Mouse (Mus musculus) liver (tissue): Measurements from ENCODE around the gene Galm.

Source experiments
- DNase-seq: peaks from one replicate; pipeline ENCODE4 v3.0.0-alpha.2; 2020; ENCODE audit warnings: mixed read lengths

Gene Galm

GRCm38 (mm10) chr17:80129387-80129786 lies 2.1 kb downstream of the Galm start:
- DNase-seq: no peak

- no peak for DNase-seq
These were observed 3.6 kb downstream of the Galm start for GRCm38 (mm10) chr17:80130718-80131430.

GRCm38 (mm10) chr17:80131431-80131766 lies 4.1 kb downstream of the Galm start:
- DNase-seq: no peak

GRCm38 (mm10) chr17:80131838-80132237 lies 4.6 kb downstream of the Galm start:
- peak; percentile 32 for DNase-seq

- no peak for DNase-seq
These were observed 5.2 kb downstream of the Galm start for GRCm38 (mm10) chr17:80132502-80132901.

GRCm38 (mm10) chr17:80138434-80139162 lies 11.3 kb downstream of the Galm start:
- DNase-seq: no peak

- DNase-seq: no peak
These were observed 12.6 kb downstream of the Galm start for GRCm38 (mm10) chr17:80139753-80140444.

- DNase-seq: no peak
These were observed 16.4 kb downstream of the Galm start for GRCm38 (mm10) chr17:80143478-80144232.

GRCm38 (mm10) chr17:80145210-80145609 lies 17.9 kb downstream of the Galm start:
- no peak for DNase-seq

- DNase-seq: no peak
These were observed 18.5 kb downstream of the Galm start for GRCm38 (mm10) chr17:80145771-80146170.

- peak; percentile 36 for DNase-seq
These were observed 21.1 kb downstream of the Galm start for GRCm38 (mm10) chr17:80148053-80148994.

GRCm38 (mm10) chr17:80148995-80149388 lies 21.7 kb downstream of the Galm start:
- DNase-seq: no peak

- no peak for DNase-seq
These were observed 24.1 kb downstream of the Galm start for GRCm38 (mm10) chr17:80151353-80151752.

GRCm38 (mm10) chr17:80152767-80153630 lies 25.7 kb downstream of the Galm start:
- no peak for DNase-seq

- no peak for DNase-seq
These were observed 26.4 kb downstream of the Galm start for GRCm38 (mm10) chr17:80153631-80154030.

- DNase-seq: no peak
These were observed 29.6 kb downstream of the Galm start for GRCm38 (mm10) chr17:80156905-80157304.

GRCm38 (mm10) chr17:80157489-80157888 lies 30.2 kb downstream of the Galm start:
- no peak for DNase-seq

- no peak for DNase-seq
These were observed 33.2 kb downstream of the Galm start for GRCm38 (mm10) chr17:80160454-80160853.

- no peak for DNase-seq
These were observed 36.7 kb downstream of the Galm start for GRCm38 (mm10) chr17:80163991-80164390.

GRCm38 (mm10) chr17:80165741-80166140 lies 38.5 kb downstream of the Galm start:
- DNase-seq: no peak

GRCm38 (mm10) chr17:80166346-80166745 lies 39.1 kb downstream of the Galm start:
- DNase-seq: no peak
